Mouse (Mus musculus) gastrocnemius, postnatal 10 days (tissue): ENCODE measurements at regions not wholly inside any gene's neighbourhood (a gene's known extent, or its start where the extent isn't known, plus 50 kb on each side); places are given as distances from the start of the nearest gene placed in this dataset.

Experiments used
- DNase-seq: peaks from one replicate; pipeline ENCODE4 v3.0.0; 2021; ENCODE audit warnings: mixed read lengths

DNA sequence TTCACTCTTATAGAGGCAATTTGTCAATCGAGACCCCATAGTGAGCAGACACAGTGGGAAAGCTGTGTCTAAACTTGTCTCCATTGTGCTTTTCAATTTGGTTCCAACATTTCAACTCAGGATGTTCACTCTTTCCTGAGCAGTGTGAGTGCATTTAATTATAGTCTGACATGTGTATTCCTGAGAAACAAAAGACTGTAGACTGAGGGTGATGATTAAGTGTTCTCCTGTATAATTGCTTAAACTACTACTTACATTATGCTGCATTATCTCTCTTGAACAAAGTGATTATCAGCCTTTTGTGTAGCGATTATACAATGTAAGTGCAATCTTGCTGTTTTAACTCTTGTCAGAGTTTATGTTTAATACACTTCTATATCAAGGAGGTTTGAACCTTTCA, 87.9 kb downstream of the 1700008P02Rik start:
- no peak for DNase-seq

DNA sequence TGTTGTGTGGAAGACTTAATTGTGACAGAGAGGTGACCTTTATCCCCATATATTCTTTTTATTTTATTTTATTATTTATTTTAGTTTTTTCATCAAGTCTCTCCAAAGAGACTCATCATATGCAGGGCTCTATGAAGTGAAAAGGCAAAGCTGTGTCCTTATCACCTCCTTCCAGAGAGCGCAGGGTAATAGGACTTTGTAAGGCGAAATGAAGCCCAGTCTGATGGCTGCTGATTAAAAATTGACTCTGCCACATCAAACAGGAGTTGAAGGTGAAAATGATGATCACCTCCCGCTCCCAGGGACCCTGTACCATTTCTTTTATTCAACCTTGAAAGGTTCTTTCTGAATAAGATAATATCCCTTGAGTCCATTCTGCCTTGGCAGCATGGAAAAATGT, 94.3 kb downstream of the 1700008P02Rik start:
- DNase-seq = no peak

DNA sequence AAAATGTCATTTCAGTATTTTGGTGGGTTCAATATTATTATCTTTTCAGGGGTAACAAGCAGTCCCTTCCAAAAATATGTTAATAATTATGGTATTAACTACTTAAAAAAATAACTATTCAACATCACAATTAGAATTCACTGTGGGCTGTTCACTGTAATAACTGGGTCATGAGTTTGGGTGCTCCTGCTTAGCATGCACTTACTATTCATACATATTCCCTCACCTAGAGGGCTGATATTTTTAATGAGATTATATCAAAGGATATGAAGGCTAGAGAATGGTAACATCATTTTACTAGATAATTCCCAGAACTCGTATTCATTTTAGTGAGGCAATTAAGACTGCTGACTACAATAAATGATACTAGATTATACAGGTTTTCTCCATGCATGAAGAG, 95.1 kb downstream of the 1700008P02Rik start:
- no peak for DNase-seq

DNA sequence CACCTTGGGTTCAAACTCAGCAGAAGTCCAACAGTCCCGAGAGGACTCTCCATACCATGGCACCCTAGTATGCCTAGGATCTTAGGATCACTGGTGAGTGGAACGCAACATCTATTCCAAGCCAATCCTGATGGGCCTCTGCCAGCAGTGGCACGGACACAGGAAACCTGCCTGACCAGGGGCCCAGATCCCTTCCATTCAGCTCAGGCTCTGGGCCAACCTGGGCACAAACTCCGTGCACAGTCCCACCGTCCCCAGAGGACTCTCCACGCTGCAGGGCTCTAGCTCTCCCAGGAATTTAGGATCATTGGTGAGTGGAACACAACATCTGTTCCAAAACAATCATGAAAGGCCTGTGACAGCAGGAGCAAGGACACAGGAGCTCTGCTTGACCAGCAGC, 108.9 kb downstream of the 1700008P02Rik start:
- peak; percentile 5 for DNase-seq

DNA sequence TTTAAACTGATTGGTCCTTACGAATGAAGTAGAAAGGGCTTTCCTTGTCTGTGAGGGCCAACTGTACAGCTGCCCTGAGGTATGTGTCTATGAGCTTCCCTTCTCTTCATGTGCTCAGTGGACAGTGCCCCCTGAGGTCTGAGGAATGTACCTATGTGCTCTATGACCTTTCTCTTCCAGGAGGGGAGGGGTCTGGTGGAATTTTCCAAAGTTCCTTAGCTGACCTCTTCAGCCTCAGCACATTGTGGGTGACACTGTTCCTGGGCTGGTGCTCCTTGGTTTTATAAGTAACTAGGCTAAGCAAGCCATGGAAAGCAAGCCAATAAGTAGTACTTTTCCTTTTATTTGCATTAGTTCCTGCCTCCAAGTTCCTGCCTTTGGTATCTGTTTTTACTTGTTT, 116.1 kb downstream of the 1700008P02Rik start:
- no peak for DNase-seq

DNA sequence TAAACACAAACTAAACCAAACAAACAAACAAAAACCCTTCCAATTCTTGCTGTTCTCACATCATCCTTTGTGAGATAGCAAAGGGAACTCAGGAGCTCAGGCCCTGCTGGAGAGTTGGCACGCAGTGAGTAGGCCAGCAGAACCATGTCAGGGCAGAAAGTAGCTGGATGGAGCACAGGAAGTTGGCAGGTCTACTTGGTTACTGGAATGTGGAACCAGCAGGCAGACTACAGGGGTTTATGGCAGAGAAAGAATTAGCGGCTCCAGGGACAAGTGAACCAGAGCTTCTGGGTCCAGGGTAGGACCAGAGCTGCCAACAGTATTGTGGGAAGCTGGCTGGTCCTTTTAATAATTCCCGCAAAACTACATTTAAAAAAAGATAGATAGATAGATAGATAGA, 136.2 kb downstream of the 1700008P02Rik start:
- no peak for DNase-seq

DNA sequence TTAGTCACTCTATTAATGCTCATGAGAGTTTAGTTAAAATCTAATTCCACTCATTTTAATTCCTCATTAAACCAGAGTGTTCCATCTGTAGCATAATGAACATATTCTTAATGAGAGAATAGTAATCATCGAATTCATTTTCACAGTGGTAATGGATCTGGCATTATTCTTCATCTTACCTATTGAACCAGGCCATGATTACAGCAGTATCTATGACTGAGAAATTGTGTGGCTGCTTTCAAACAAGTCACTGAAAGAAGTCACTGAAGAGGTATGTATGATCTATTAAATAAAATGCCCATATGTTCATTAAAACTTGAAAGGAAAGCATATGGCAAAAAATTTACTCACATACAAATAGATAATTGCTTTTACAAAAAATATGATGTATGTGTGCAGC, 138.6 kb downstream of the 1700008P02Rik start:
- DNase-seq = no peak
